Mouse (Mus musculus) spleen, postnatal 14 days (tissue): ENCODE results near the gene Spem2.

ENCODE experiments used
- DNase-seq, 2 experiments: peaks; one replicate each; pipeline ENCODE4 v3.0.0; 2021 to 2022; ENCODE audit warnings: low spot score in 2 of 2

Gene Spem2

DNA sequence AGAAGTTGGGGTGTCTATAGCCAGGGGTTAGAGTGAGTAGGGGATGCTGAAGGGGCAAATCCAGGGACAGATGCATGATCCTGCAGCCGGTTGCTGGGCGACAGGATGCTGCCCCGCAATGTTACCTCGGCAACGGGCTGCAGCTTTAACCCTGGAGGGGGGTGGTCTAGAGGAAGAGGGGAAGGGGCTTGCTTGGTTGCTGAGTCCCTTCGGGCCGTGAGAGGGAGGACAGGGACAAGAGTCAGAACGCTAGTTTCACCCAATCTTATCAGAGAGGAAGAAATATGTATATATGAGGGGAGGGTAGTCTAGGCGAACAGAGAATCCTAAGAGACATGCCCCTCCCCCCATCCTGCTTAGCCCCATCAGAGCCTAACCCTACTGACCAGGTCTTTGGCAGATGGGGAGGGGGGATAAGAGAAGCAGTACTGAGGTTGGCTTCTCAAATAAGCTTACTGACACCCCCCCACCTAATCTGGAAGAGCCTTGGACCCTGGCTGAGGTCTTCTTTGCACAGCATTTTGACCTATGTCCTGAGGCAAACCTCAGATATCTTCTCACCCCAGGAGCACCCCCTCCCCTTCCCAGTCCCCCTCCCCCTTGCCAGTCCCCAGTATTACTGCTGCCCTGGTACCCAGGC lies 17.2 kb upstream of the Spem2 start:
- DNase-seq, result no peak

DNA sequence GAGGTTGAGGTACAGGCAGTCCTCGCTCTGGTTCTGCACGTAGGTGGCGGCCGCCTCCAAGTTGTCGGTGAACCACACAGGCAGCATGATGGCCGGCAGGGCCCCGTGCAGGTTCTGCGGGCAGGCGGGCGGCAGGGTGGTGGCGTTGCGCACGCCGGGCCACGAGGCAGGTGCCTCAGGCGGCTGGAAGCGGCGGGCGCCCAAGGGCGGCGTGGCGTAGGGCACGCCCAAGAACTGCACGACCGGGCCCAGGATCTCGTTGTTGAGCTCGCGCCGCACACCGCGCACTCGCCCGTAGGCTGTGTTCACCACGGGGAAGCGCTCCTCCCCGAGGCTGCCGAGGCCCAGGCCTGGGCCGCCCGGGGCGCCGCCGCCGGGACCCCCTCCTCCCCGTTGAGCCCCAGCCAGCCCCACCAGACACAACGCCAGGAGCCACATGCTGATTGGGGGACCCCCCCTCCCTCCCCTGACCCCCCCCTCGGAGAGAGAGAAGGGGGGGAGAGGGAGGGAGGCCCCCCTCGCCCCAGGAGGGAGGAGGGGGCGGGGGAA lies 15.8 kb upstream of the Spem2 start:
- peak; percentile 42 to 54 for DNase-seq

DNA sequence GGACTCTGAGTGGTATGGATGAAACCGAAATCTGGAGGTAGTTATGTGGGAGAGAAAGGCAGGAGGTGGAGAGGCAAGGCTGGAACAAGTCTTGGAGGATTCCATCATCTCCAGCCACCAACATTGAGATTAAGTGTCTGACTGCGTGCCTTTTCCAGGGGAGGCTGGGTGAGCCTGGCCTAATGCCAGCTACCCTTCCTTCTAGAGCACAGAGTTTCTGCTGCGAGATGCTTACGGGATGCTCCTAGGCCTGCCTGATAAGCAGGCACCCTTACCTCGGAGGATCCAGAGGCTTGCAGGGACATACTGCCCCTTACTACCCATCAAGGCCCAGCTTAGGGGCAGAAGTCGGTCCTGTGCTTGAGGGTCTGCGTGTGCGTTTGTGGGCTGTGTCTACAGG lies 15.3 kb upstream of the Spem2 start:
- no peak for DNase-seq

DNA sequence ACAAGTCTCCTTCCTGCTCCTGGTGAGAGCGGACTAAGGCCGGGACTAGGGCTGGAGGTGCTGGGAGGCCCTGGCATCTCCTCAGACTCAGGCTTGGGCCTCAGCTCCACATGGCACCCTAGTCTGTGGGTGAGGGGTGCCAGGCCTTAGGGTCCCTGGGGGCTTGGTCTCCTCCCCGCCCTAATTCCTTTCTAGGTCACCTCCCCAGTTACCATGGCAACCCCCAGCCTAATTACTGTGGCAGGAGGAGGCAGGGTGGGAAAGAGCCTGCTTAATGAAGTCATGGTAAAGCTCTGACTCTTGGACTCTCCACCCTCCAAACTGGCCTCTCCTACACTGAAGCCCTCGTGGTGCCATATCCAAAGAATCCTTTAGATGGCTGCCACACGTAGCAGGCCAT lies 10.6 kb upstream of the Spem2 start:
- DNase-seq, result no peak

DNA sequence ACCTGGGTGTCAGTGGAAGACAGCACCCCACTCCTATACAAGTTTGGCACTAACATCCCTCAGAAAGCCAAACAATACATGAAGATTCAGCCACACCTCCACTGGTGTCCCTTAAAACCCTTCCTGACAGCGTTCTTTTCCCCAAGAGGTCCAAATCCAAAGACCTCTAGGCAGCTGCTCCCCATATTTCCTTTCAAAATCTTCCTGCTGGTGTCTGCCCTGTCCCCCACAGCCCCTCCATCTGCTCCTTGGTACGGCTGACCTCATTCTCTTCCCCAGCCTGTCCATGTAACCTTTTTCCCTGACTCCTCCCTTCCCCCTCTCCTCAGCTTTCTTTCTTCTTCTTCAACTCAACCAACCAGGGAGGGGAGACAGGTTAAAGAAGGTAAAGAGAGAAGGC lies 5.2 kb upstream of the Spem2 start:
- no peak for DNase-seq

DNA sequence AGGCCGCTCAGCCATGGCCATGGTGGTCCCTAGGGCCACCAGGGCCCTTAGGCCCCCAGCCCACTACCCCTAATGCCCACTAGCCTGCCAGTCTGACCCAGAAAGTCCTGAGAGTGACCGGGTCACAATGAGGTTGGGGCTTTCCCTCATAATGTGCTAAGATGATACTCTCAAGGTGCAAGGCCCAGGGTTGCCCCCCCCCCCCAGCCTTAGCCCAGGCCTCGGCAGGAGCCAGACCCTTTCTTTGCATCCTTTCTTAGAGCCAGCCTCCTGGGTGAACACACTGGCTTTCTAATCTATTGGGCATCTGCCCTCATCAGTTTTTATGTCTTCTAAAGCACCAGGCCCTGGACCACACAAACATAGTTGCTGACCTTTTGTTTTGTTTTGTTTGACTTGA lies 3.8 kb upstream of the Spem2 start, which contains the start of gene Spem1:
Spem1 (minus strand) TSS at position 101 of the 400 bp plus-strand sequence.
- no peak for DNase-seq

DNA sequence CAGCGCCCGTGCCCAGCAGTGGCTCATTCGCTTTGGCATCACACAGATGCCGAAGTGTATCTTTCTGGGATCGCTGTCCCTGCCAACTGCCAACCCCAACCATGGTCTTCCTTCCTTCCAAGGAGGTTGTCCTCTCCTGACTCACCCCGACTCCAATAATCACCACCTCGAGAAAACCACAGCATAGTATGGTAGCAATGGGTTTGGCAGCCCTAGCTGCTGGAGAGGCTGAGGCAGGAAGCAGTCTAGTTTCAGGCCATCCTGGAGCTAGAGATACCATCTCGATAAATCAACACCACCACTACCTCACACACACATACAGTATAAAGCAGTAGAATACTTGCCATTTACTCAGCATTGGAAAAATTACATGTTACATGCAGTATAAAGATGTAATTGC lies 606 bp upstream of the Spem2 start:
- no peak for DNase-seq

DNA sequence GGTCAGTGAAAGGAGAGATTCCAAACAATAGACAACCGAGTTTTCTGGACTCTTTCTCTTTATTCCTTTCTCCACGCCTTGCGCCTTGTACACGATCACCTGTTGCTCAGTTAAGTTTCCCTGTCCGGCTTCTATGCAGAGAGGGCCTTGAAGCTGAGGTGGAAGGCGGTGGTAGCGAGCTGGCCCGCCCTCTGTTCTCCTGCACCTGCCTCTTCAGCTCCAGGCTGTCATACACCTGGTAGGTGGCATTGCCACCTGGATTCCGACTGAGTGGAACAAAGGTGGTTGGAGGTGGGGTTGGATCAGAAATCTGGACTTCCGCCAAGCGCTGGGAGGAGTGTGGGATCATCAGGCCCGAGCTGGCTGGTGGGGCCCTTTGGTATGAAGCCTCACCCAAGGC lies 1.7 kb downstream of the Spem2 start:
- DNase-seq, result no peak

DNA sequence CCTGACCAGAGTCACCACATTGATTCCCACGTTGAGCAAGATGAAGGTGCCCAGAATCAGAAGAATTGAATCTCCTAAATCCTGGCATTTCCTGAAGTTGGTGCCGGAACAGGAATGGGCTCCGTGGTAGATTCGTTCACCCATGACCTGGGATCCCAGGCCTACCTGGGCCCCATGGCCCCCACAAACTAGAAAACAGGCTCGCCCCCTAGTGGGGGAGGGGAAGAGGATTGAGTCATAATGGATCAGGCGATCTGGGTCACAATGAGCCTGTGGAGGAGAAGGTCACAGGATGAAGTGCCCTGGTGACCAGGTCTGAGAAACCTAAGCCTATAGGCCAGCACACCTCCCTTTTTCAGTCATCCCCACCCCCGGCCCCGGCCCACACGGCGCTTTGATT lies 3.1 kb downstream of the Spem2 start, which contains the start of gene Gm39566:
Gm39566 (minus strand) TSS at position 144 of the 400 bp plus-strand sequence.
- DNase-seq, result no peak

DNA sequence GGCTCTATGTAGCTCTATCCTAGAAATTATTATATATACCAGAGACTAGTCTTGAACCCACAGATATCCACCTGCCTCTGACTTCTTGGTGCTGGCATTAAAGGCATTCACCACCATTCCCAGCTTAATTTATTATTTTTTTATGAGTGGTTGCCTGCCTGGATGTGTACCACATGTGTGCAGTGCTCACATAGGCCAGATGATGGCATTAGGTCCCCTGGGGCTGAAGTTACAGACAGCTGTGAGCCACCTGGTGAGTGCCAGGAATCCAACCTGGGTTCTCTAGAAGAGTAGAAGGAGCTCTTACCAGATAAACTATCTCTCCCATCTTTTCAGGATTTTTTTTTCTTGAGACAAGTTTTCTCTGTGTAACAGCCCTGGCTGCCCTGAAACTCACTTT lies 8.0 kb downstream of the Spem2 start:
- no peak for DNase-seq

DNA sequence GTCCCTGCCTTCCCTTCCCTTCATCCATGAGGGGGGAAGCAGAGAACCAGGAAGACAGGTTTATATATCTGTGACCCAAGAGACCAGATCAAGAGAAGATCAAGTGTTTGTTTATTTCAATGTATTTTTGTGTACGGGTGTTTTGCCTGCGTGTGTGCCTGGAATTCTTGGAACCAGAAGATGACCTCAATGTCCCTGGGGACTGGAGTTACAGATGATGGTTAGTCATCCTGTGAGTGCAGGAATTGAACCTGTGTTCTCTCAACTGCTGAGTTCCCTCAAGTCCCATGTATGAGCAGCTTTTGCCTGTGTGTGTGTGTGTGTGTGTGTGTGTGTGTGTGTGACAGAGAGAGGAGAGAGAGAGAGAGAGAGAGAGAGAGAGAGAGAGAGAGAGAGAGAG lies 10.6 kb downstream of the Spem2 start:
- no peak for DNase-seq

DNA sequence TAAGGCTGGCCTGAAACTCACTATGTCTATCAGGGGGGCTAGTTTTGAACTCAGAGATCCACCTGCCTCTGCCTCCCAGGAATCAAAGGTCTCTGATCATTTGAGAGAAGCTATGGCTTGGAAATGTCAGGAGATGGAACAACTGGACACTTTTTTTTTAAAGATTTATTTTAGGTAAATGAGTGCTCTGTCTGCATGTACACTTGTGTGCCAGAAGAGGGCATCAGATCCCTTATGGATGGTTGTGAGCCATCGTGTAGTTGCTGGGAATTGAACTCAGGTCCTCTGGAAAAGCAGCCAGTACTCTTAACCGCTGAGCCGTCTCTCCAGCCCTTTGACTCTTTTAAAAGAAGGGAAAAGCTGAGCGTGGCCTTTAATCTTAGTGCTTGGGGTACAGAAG lies 11.9 kb downstream of the Spem2 start:
- DNase-seq, result no peak

DNA sequence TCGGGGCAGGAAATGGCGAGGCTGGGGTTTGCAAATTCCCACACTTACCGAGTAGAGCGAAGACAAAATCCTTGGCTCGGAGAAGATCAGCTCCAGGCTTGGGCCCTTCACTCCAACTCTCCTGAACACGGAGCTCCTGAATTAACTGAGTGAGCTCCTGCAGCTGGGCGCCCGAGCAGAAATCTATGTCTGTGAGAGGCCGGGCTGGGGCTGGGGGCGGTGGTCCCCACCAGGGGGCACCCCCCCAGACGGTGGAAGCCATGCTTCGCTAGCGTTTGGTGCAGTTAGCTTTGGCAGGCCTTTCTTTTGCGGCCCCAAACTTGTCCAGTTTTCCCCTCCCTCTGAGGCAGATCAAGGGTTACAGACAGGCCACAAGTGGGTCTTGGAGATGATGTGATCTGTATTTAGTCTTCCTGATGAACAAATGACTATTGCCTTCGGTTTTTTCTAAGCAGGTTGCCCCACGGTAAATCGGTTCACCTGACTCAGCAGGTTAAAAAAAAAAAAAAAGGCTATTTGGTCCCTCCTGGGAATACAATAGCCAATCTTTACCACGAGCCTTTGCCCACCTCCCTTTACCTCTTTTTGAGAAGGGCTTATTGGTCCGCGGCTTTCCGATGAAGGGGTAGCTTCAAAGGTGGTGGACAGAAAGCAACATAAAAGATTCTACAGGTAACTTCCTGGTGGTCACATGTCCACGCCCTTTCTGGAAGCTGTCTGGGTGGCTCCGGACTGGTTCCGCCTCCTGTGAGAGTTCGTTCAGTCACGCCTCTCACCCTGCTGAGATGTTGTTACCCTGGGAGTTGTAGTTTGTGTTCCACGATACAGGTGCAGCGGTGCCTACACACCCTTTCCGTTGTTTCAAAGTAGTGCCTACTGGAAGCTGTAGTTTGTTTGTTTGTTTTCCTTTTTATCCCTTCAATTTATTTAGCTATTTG lies 13.0 kb downstream of the Spem2 start, which contains the start of gene Tmem102:
Tmem102 (minus strand) TSS at position 653 of the 938 bp plus-strand sequence.
- DNase-seq, result no peak

DNA sequence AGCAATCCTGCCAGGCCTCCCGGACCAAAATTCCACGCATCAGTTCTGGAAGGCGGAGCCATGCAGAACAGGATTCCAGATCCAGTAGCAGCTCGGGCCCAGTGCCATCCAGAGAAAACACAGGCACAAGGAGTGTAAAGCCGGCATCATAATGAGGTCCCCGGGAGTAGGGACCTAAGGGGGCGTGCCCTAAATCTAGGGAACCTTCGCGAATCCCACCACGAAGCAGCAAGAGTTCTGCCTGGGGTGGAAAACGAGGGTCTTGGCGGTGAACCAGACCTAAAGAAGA lies 13.7 kb downstream of the Spem2 start:
- no peak for DNase-seq

DNA sequence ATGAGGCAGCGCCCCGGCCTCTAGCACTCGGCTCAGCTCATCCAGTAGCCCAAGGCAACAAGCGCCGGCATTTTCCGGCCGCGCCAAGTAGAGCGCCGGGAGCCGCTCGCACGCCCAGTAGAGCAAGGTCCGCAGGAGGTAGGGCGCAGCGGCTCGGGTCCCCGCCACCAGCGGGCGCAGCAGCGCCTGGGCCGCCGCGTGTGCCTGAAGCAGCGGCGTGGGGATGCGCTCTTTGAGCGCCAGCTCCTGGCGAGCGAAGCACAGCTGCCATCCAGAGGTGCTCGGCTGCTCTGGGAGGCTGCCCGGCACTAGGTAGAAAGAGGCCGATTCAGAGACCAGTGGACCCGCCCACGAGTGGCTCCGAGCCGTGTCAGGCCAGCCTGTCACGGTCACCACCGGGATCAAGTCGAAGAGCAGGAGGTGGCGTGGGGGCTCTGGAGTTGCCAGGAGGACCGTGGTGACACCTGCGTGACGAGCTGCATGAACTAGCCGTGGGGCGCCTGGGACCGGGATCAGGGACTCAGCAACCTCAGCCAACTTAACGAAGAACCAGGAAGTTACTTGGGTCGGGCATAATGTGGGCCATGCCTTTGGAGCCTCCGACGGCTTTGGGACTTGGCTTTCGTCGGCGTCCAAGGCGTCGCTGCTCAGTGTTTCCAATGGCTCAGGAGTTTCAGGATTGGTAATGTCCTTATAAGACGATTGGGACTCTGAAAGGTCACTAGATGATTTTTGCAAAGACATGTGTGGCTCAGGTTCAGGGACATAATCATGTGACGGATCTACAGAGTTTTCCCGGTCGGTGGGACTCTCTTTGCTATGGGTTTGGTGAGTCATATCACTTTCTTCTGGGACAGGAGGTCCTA lies 14.2 kb downstream of the Spem2 start:
- peak; percentile 48 to 63 for DNase-seq

DNA sequence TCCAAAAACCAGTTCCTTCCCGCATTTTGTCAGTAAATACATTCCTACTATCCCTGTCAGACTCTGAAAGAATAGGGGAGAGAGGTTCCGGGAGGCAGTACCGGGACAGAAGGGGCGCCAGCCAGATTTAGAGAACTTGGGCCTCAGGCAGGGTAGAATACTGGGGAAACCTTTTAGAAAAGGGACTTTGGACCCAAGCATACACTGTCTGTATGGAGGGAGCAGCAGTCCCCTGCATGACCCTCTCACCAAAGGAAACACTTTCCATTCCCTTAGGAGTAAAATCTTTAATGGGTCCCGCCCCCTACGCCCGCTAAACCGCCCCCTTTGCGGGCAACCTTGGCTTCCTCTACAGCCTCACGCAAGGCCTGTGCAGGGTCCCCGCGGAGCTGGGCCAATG lies 14.9 kb downstream of the Spem2 start:
- no peak for DNase-seq

DNA sequence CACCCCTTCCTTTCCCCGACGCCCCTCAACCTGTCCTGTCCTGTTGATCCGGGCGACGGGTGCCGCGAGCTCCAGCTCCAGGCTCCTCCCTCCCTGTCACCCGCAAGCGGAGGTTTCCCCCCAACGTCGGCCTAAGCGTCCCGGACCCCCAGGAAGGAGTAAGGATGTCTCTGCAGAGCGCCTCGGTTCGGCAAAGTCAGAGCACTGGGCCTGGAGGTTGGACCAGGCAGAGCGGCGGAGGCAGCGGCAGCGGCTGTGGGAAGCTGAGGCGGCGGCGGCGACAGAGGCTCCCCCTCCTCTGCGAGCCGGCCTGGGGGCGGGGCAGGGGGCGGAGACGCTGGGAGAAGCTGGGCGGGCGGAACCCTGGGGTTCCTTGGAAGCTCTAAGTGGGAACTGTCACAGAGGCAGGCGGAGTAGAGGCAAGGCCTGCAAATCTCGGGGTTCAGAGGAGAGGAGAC lies 15.6 kb downstream of the Spem2 start:
- DNase-seq, result no peak

DNA sequence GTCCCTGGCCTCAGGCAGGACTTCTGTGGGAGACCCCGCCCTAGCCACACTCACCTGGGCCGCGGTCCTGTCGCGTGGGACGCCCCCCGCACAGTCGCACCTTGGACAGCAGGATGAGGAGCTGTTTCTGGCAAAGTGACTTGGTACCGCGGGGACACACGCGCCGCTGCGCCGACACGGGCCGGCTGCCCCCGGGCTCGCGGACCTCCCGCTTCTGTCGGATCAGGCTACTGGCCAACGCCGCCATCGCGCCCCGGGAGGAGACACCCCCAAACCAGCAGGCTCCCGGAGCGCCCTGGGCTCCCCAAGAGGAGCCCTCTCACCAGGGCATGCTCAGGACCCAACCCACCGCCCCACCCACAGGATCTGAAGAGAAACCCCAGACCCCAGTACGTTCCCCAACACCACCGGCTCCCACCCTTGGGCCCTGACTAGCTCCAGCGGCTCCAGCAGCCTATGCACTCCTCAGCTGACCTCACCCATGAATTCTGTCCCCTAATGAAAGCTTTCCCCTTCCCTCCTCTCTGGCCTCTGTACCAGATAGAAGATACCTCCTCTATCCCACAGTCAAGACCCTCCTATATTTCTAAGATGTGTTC lies 16.8 kb downstream of the Spem2 start, which contains the start of gene Fgf11:
Fgf11 (minus strand) TSS at position 479 of the 599 bp plus-strand sequence.
- DNase-seq, result no peak

DNA sequence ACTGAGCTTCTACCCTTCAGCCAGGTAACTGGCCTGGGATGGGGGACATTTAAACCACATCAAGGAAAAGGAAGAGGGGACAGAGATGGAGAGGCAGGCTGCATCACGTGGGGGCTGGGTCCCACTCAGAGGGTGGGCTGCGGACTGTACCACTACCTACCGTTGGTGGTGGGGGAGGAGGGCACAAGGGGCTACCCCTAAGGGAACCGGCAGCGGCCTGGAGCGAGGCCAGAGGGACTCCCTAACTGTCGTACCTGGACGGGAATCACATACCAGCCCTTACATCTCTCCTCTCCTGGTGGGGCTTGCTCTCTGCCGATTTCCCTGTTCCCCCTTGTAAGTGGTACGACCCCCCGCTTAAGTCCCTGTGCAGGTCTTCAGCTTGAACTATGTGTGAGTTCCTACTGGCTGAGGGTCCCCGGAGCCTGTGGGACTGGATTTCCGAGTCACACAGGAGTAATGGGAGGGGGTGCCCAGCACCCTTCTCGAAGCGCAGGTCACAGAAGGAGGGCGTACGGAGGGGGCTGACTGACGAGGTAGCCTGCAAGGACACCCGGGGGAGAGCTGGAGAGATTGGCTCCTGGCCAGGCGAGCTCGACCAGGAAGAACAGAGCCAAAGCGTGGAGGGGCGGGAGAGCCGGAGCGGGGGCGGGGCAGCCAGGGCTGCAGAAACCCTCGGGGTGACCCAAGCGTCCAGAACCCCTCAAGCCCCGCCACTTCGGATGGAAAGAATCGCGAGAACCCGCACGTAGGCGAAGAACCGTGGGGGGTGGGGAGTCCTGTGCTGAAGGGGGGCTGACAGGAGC lies 17.7 kb downstream of the Spem2 start:
- DNase-seq, result no peak

DNA sequence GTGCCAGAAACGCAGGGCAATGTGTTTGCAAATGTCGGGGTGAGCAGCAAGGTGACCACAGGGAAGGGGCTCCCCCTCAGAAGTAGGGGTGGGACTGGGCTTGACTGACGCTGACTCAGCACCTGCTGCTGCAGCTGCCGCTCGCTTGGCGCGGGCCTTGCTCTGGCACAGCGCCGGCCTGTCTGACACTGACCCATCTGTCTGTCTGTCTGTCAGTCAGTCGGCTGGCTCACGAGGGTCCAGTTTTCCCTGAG lies 18.2 kb downstream of the Spem2 start:
- DNase-seq, result no peak
